Mouse (Mus musculus) forebrain, embryonic 11.5 days (tissue): ENCODE measurements at regions not wholly inside any gene's neighbourhood (a gene's known extent, or its start where the extent isn't known, plus 50 kb on each side); places are given as distances from the start of the nearest gene placed in this dataset.

Experiments used
- ATAC-seq: fragments of 200-750 bp; cut with Nextera tagmentation; replicated peaks from 2 replicates; pipeline ENCODE4 v1.8.0; 2017; ENCODE audit warnings: moderate TSS enrichment; ENCODE audit not compliant: low FRiP score
- DNase-seq: peaks from one replicate; pipeline ENCODE4 v3.0.0-alpha.2; 2017; ENCODE audit warnings: low spot score
- H3K27ac ChIP-seq: fragments of 300-500 bp; sonication (generic); 2 replicates; pipeline ENCODE4 v1.5.1; 2014; ENCODE audit warnings: low read depth, low read length
- H3K27me3 ChIP-seq: fragments of 300-500 bp; sonication (generic); 2 replicates; pipeline ENCODE4 v1.6.1; 2014; ENCODE audit warnings: mild to moderate bottlenecking, low read length, mixed read lengths; ENCODE audit not compliant: control insufficient read depth, insufficient read depth
- H3K36me3 ChIP-seq: fragments of 300-500 bp; sonication (generic); 2 replicates; pipeline ENCODE4 v1.6.1; 2014; ENCODE audit warnings: mild to moderate bottlenecking, low read length, moderate library complexity, mixed read lengths; ENCODE audit not compliant: control insufficient read depth, insufficient read depth
- H3K4me1 ChIP-seq: fragments of 300-500 bp; sonication (generic); replicated peaks from 2 replicates; pipeline ENCODE4 v1.6.1; 2014; ENCODE audit warnings: low read length, mixed read lengths; ENCODE audit not compliant: control insufficient read depth, insufficient read depth
- H3K4me2 ChIP-seq: fragments of 300-500 bp; sonication (generic); 2 replicates; pipeline ENCODE4 v1.6.1; 2014; ENCODE audit warnings: low read depth, mild to moderate bottlenecking, low read length, moderate library complexity, mixed read lengths; ENCODE audit not compliant: severe bottlenecking
- H3K4me3 ChIP-seq: fragments of 300-500 bp; sonication (generic); 2 replicates; pipeline ENCODE4 v1.5.1; 2014; ENCODE audit warnings: low read depth, low read length
- H3K9ac ChIP-seq: fragments of 300-500 bp; sonication (generic); 2 replicates; pipeline ENCODE4 v1.6.1; 2014; ENCODE audit warnings: low read length
- H3K9me3 ChIP-seq: fragments of 300-500 bp; sonication (generic); 2 replicates; pipeline ENCODE4 v1.6.1; 2016; ENCODE audit warnings: low read length, mixed read lengths; ENCODE audit not compliant: control insufficient read depth
- WGBS: fragments of 180-500 bp; shearing (Covaris S2); extraction: QIAGEN DNeasy Blood & Tissue Kit; methylation state at CpG from one replicate; pipeline ENCODE4 v1.1.7; 2014; 5-methylcytosine and 5-hydroxymethylcytosine counted together

GRCm38 (mm10) chr6:22417189-22417588 is 61.1 kb upstream of the Fam3c start:
- 52% methylated on average over 2 of the region's 2 CpGs for WGBS
- Histone ChIP-seq H3K36me3 (no peaks in the 10 kb centered on the region), H3K4me3 (no peak overlapping the region), H3K4me1 (no peaks in the 10 kb centered on the region; the same call in 1 of the 2 replicates), H3K27me3 (no peaks in the 10 kb centered on the region), H3K27ac (no peak overlapping the region), H3K9ac (no peak overlapping the region), H3K9me3 (no peaks in the 10 kb centered on the region), H3K4me2 (no peak overlapping the region)
- DNase-seq, result no peak
- no peak for ATAC-seq

- Histone ChIP-seq H3K9ac (no peak overlapping the region), H3K4me1 (no peaks in the 10 kb centered on the region; the same call in 1 of the 2 replicates), H3K4me3 (no peak overlapping the region), H3K27ac (no peak overlapping the region), H3K9me3 (no peaks in the 10 kb centered on the region), H3K36me3 (no peaks in the 10 kb centered on the region), H3K4me2 (no peak overlapping the region), H3K27me3 (no peaks in the 10 kb centered on the region)
- 81% methylated on average over 2 of the region's 2 CpGs for WGBS
- DNase-seq (no peak), ATAC-seq (no peak)
Measured at GRCm38 (mm10) chr6:22411796-22412195, 55.8 kb upstream of the Fam3c start.

GRCm38 (mm10) chr6:22408808-22409589 is 53.0 kb upstream of the Fam3c start:
- H3K4me2 ChIP-seq, result no peak overlapping the region
- H3K9me3 ChIP-seq, result no peaks in the 10 kb centered on the region
- H3K9ac ChIP-seq, result no peak overlapping the region
- H3K27me3 ChIP-seq, result no peaks in the 10 kb centered on the region
- no peaks in the 10 kb centered on the region; the same call in 1 of the 2 replicates for H3K4me1 ChIP-seq
- 76% methylated on average over 7 of the region's 7 CpGs for WGBS
- no peak overlapping the region for H3K4me3 ChIP-seq
- DNase-seq, result no peak
- H3K36me3 ChIP-seq, result no peaks in the 10 kb centered on the region
- no peak overlapping the region for H3K27ac ChIP-seq
- ATAC-seq, result no peak
